Mouse (Mus musculus) liver, embryonic 18 days (tissue): ENCODE results near the gene Smarce1. TPM values are rescaled to one million over a fixed set of nuclear protein-coding genes. Genes with fewer than 3 reads are reported as not detected.

ENCODE experiments used
- polyA plus RNA-seq: library from polyadenylated mRNA; depleted of rRNA; stranded (reverse); fragments of >200 nt; gene quantifications from 2 replicates; pipeline ENCODE4 v1.2.3, GENCODE M21; 2012; rRNA removed

The Smarce1 gene
- 38.1 and 45.5 TPM in 2 replicates for polyA plus RNA-seq

GRCm38 (mm10) chr11:99230261-99231048 is at the start of gene Smarce1:
Gene Smarce1, minus strand, starts transcription at chr11:99231017.

GRCm38 (mm10) chr11:99243820-99244374 is 13.1 kb upstream of the Smarce1 start, which contains the start of gene Krt222:
Gene Krt222, minus strand, starts transcription at chr11:99244085.

Other genes starting within 250 kb of the Smarce1 start
- 0.07 TPM in 1 of 2 replicates, not detected in the other for gene Gjd3, start 248.0 kb downstream of the Smarce1 start, polyA plus RNA-seq
- 47.3 and 52.6 TPM in 2 replicates for gene Top2a, start 206.8 kb downstream of the Smarce1 start, polyA plus RNA-seq
- gene Igfbp4, start 189.8 kb downstream of the Smarce1 start, polyA plus RNA-seq: 245 and 283 TPM in 2 replicates
- gene Tns4, start 141.7 kb downstream of the Smarce1 start, polyA plus RNA-seq: 0.39 and 0.40 TPM in 2 replicates
- gene Ccr7, start 75.9 kb downstream of the Smarce1 start, polyA plus RNA-seq: 0.63 and 0.85 TPM in 2 replicates
- gene Krt222, start 13.1 kb upstream of the Smarce1 start, polyA plus RNA-seq: 0.05 and 0.12 TPM in 2 replicates
- gene Krt24, start 54.2 kb upstream of the Smarce1 start, polyA plus RNA-seq: not detected in 2 replicates
- 0.03 TPM in 1 of 2 replicates, not detected in the other for gene Krt25, start 91.9 kb upstream of the Smarce1 start, polyA plus RNA-seq
- not detected in 2 replicates for gene Krt26, start 106.9 kb upstream of the Smarce1 start, polyA plus RNA-seq
- not detected in 2 replicates for gene Krt27, start 120.1 kb upstream of the Smarce1 start, polyA plus RNA-seq
- gene Krt28, start 143.9 kb upstream of the Smarce1 start, polyA plus RNA-seq: not detected in 2 replicates
- 1.5 and 1.7 TPM in 2 replicates for gene Krt10, start 158.3 kb upstream of the Smarce1 start, polyA plus RNA-seq
- gene Krt12, start 191.2 kb upstream of the Smarce1 start, polyA plus RNA-seq: 0.05 TPM in 1 of 2 replicates, not detected in the other
- 12.1 and 18.7 TPM in 2 replicates for gene Krt20, start 207.1 kb upstream of the Smarce1 start, polyA plus RNA-seq